Mouse (Mus musculus) hindbrain, postnatal 0 days (tissue): ENCODE data around the gene Arhgap24. TPM values are rescaled to one million over a fixed set of nuclear protein-coding genes. Genes with fewer than 3 reads are reported as not detected.

Source experiments
- ATAC-seq: fragments of 200-750 bp; cut with Nextera tagmentation; 2 replicates; pipeline ENCODE4 v1.8.0; 2017; ENCODE audit warnings: mild to moderate bottlenecking, moderate TSS enrichment, moderate library complexity
- DNase-seq: peaks from one replicate; pipeline ENCODE4 v3.0.0-alpha.2; 2015; ENCODE audit warnings: low spot score
- H3K27ac ChIP-seq: fragments of 300-500 bp; sonication (generic); 2 replicates; pipeline ENCODE4 v1.5.1; 2014; ENCODE audit warnings: mild to moderate bottlenecking
- H3K27me3 ChIP-seq: fragments of 300-500 bp; sonication (generic); 2 replicates; pipeline ENCODE4 v1.6.1; 2014; ENCODE audit warnings: low read length, mixed read lengths; ENCODE audit not compliant: insufficient read depth
- H3K36me3 ChIP-seq: fragments of 300-500 bp; sonication (generic); 2 replicates; pipeline ENCODE4 v1.6.1; 2014; ENCODE audit warnings: low read length, mixed read lengths; ENCODE audit not compliant: insufficient read depth
- H3K4me1 ChIP-seq: fragments of 300-500 bp; sonication (generic); 2 replicates; pipeline ENCODE4 v1.6.1; 2014; ENCODE audit warnings: antibody characterized with exemption, low read length, mixed read lengths; ENCODE audit not compliant: insufficient read depth
- H3K4me2 ChIP-seq: fragments of 300-500 bp; sonication (generic); 2 replicates; pipeline ENCODE4 v1.6.1; 2014; ENCODE audit warnings: low read depth, mild to moderate bottlenecking, low read length, moderate library complexity, mixed read lengths
- H3K4me3 ChIP-seq: fragments of 300-500 bp; sonication (generic); 2 replicates; pipeline ENCODE4 v1.5.1; 2014; ENCODE audit warnings: low read length
- H3K9ac ChIP-seq: fragments of 300-500 bp; sonication (generic); replicated peaks from 2 replicates; pipeline ENCODE4 v1.6.1; 2014; ENCODE audit warnings: mild to moderate bottlenecking, low read length, moderate library complexity, mixed read lengths
- H3K9me3 ChIP-seq: fragments of 300-500 bp; sonication (generic); 2 replicates; pipeline ENCODE4 v1.6.1; 2016; ENCODE audit warnings: low read length, mixed read lengths
- CTCF ChIP-seq: IDR thresholded peaks from 2 replicates; pipeline ENCODE4 v1.5.1; 2016; ENCODE audit warnings: antibody characterized with exemption, control low read depth, low read depth
- WGBS: fragments of 180-500 bp; shearing (Covaris S2); extraction: QIAGEN DNeasy Blood & Tissue Kit; methylation state at CpG from one replicate; pipeline ENCODE4 v1.1.7; 2014; 5-methylcytosine and 5-hydroxymethylcytosine counted together
- polyA plus RNA-seq: library from polyadenylated mRNA; unstranded; fragments of >200 nt; fragmentation: Nextera tagmentation; extraction: Ambion mirVana; gene quantifications from 2 replicates; pipeline ENCODE4 v1.2.1, GENCODE M21; 2015
- total RNA-seq: library from RNA; depleted of rRNA; stranded (reverse); fragments of >200 nt; gene quantifications from 2 replicates; pipeline ENCODE4 v1.2.3, GENCODE M21; 2014

Arhgap24 gene
- total and polyA plus RNA-seq, 2 experiments from 2014 or later = 11.4 to 14.2 TPM

GRCm38 (mm10) chr5:102498747-102499146 is 17.6 kb downstream of the Arhgap24 start:
- Histone ChIP-seq H3K4me1 (no peaks in the 10 kb centered on the region), H3K36me3 (no peaks in the 10 kb centered on the region), H3K9ac (no peak overlapping the region), H3K27me3 (no peaks in the 10 kb centered on the region), H3K27ac (no peak overlapping the region), H3K4me2 (no peak overlapping the region), H3K4me3 (no peak overlapping the region), H3K9me3 (no peaks in the 10 kb centered on the region)
- TF ChIP-seq CTCF = no peak
- WGBS = 89% methylated on average over 5 of the region's 5 CpGs
- ATAC-seq = no peak
- DNase-seq = no peak

GRCm38 (mm10) chr5:102502333-102502732 is 21.1 kb downstream of the Arhgap24 start:
- no peak overlapping the region for H3K9ac ChIP-seq
- H3K27me3 ChIP-seq = no peaks in the 10 kb centered on the region
- DNase-seq (no peak), ATAC-seq (no peak)
- H3K4me1 ChIP-seq = no peaks in the 10 kb centered on the region
- WGBS = 84% methylated on average over 2 of the region's 2 CpGs
- TF ChIP-seq CTCF = no peak
- H3K4me2 ChIP-seq = no peak overlapping the region
- no peaks in the 10 kb centered on the region for H3K9me3 ChIP-seq
- no peaks in the 10 kb centered on the region for H3K36me3 ChIP-seq
- no peak overlapping the region for H3K27ac ChIP-seq
- H3K4me3 ChIP-seq = no peak overlapping the region

- H3K27me3 ChIP-seq = no peaks in the 10 kb centered on the region
Observed at GRCm38 (mm10) chr5:102503066-102503465, 21.9 kb downstream of the Arhgap24 start.

GRCm38 (mm10) chr5:102503868-102504267 is 22.7 kb downstream of the Arhgap24 start:
- ATAC-seq (no peak), DNase-seq (no peak)
- whole genome bisulfite sequencing = 80% methylated on average over 2 of the region's 2 CpGs
- Histone ChIP-seq H3K4me3 (no peak overlapping the region), H3K9ac (no peak overlapping the region), H3K36me3 (no peaks in the 10 kb centered on the region), H3K27me3 (no peaks in the 10 kb centered on the region), H3K27ac (no peak overlapping the region), H3K9me3 (no peaks in the 10 kb centered on the region), H3K4me1 (no peaks in the 10 kb centered on the region), H3K4me2 (no peak overlapping the region)
- no peak for TF ChIP-seq CTCF

More at GRCm38 (mm10) chr5:102503066-102503465, 21.9 kb downstream of the Arhgap24 start:
- Histone ChIP-seq H3K4me2 (no peak overlapping the region), H3K4me1 (no peaks in the 10 kb centered on the region), H3K36me3 (no peaks in the 10 kb centered on the region), H3K9me3 (no peaks in the 10 kb centered on the region), H3K27ac (no peak overlapping the region), H3K9ac (no peak overlapping the region), H3K4me3 (no peak overlapping the region)
- TF ChIP-seq CTCF = no peak
- no peak for DNase-seq
- no peak for ATAC-seq
- 74% methylated on average over 3 of the region's 3 CpGs for WGBS

GRCm38 (mm10) chr5:102504557-102504956 is 23.4 kb downstream of the Arhgap24 start:
- no peaks in the 10 kb centered on the region for H3K36me3 ChIP-seq
- no peak for TF ChIP-seq CTCF
- no peak overlapping the region for H3K4me3 ChIP-seq
- DNase-seq (no peak), ATAC-seq (no peak)
- no peak overlapping the region for H3K9ac ChIP-seq
- no peaks in the 10 kb centered on the region for H3K4me1 ChIP-seq
- H3K27me3 ChIP-seq = no peaks in the 10 kb centered on the region
- H3K4me2 ChIP-seq = no peak overlapping the region
- no peak overlapping the region for H3K27ac ChIP-seq
- no peaks in the 10 kb centered on the region for H3K9me3 ChIP-seq
- 89% methylated on average over 4 of the region's 4 CpGs for WGBS

GRCm38 (mm10) chr5:102508162-102508561 is 27.0 kb downstream of the Arhgap24 start:
- TF ChIP-seq CTCF = peak; percentile 18; the same call in 1 of the 2 replicates
- Histone ChIP-seq H3K27ac (no peak overlapping the region), H3K4me1 (no peaks in the 10 kb centered on the region), H3K4me3 (no peak overlapping the region), H3K27me3 (no peaks in the 10 kb centered on the region), H3K9me3 (no peaks in the 10 kb centered on the region), H3K36me3 (no peaks in the 10 kb centered on the region), H3K9ac (no peak overlapping the region), H3K4me2 (no peak overlapping the region)
- DNase-seq = no peak
- ATAC-seq = no peak
- WGBS = 74% methylated on average over 3 of the region's 3 CpGs

GRCm38 (mm10) chr5:102509381-102509780 is 28.2 kb downstream of the Arhgap24 start:
- Histone ChIP-seq H3K4me2 (no peak overlapping the region), H3K27me3 (no peaks in the 10 kb centered on the region), H3K4me3 (no peak overlapping the region), H3K4me1 (no peaks in the 10 kb centered on the region), H3K27ac (no peak overlapping the region), H3K9me3 (no peaks in the 10 kb centered on the region), H3K9ac (no peak overlapping the region), H3K36me3 (no peaks in the 10 kb centered on the region)
- ATAC-seq (no peak), DNase-seq (no peak)
- TF ChIP-seq CTCF = no peak
- WGBS = 49% methylated on average over 2 of the region's 2 CpGs
